ENCODE assay signal across 13 mouse cellular contexts in the genomic region with DNA sequence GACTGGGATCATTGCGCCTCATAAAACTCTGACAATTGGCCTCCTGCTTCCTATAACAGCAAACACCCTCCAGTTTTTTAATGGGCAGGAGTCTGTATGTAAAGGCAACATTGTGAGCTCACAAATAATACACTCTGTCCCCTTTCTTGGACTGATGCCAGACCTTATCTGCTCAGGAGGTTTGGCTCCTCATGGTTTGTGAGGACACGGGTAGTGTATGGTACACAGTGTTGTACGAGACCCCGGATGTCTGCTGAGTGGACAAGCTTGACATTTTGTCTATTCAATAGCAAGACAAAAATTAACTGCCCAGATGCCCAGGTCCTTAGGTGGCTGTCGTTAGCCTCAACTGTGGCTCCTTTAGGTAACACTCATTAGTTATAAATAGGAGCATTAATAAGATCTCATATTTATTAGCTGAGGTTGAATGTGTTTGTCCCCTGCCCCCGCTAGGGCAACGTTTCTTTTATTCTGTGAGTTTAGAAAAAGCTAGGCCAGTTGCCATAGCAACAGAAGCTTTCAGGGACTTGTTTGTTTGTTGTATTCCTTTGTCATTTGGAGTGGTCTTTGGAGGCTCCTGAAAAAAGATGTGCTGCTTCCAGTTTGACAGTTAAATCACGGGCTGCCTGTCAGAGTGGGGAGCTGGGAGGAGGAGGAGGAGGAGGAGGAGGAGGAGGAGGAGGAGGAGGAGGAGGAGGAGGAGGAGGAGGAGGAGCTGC.
DNase-seq lines count a peak whose midpoint lies in the region; ATAC-seq and TF ChIP-seq lines count a peak whose summit lies in the region.
"Had no signal": no experiment of that assay in that cellular context is flagged by ENCODE, and none has a peak within 500 bp of the region (broad histone marks: within the 10 kb centered on the region; RNA-seq: fewer than 3 reads in every experiment).

No protein-coding gene starts in this region.

- TF ChIP-seq CTCF in brain, embryonic 14.5 days (IDR thresholded peaks at IDR 0.05; ENCODE audit: borderline replicate concordance, extremely low read depth, insufficient read depth, insufficient read length), result no peak
- no peak for TF ChIP-seq CTCF in intestine, postnatal 0 days (IDR thresholded peaks at IDR 0.05; ENCODE audit: low read depth)

- H3K9me3 ChIP-seq in forebrain, embryonic 16.5 days (ENCODE audit: control insufficient read depth, low read length), result no peaks in the 10 kb centered on the region
- H3K9me3 ChIP-seq in midbrain, embryonic 15.5 days, result no peaks in the 10 kb centered on the region
- no peaks in the 10 kb centered on the region for H3K9me3 ChIP-seq in intestine, postnatal 0 days (ENCODE audit: control insufficient read depth)
- H3K9me3 ChIP-seq: intestine, embryonic 15.5 days; limb, embryonic 15.5 days had no signal

- WGBS in forebrain, embryonic 16.5 days, result 6% methylated on average over 8 of the region's 8 CpGs
- WGBS in midbrain, embryonic 15.5 days, result 35% methylated on average over 8 of the region's 8 CpGs
- WGBS in intestine, postnatal 0 days, result 58% methylated on average over 8 of the region's 8 CpGs

- no peaks in the 10 kb centered on the region for H3K27me3 ChIP-seq in forebrain, embryonic 16.5 days (replicated peaks; ENCODE audit: control insufficient read depth, insufficient read depth, low read length)
- no peaks in the 10 kb centered on the region; the same call in 1 of the 2 replicates for H3K27me3 ChIP-seq in midbrain, embryonic 15.5 days (replicated peaks)
- H3K27me3 ChIP-seq in intestine, postnatal 0 days (replicated peaks; ENCODE audit: control insufficient read depth, insufficient read depth, low read length), result no peaks in the 10 kb centered on the region
- H3K27me3 ChIP-seq: intestine, embryonic 15.5 days; limb, embryonic 15.5 days had no signal

- H3K4me3 ChIP-seq in forebrain, embryonic 16.5 days (replicated peaks; ENCODE audit: low read length), result no peak overlapping the region
- no peak overlapping the region for H3K4me3 ChIP-seq in midbrain, embryonic 15.5 days
- no peak overlapping the region for H3K4me3 ChIP-seq in intestine, postnatal 0 days (ENCODE audit: low read depth, low read length)
- H3K4me3 ChIP-seq: intestine, embryonic 15.5 days; left cerebral cortex, adult 2 months; limb, embryonic 15.5 days had no signal

- no peaks in the 10 kb centered on the region for H3K36me3 ChIP-seq in forebrain, embryonic 16.5 days (ENCODE audit: control insufficient read depth, insufficient read depth)
- H3K36me3 ChIP-seq in midbrain, embryonic 15.5 days (replicated peaks), result no peaks in the 10 kb centered on the region
- H3K36me3 ChIP-seq in intestine, postnatal 0 days (ENCODE audit: control insufficient read depth, insufficient read depth), result no peaks in the 10 kb centered on the region
- H3K36me3 ChIP-seq: intestine, embryonic 15.5 days; limb, embryonic 15.5 days had no signal

- no peak overlapping the region for H3K9ac ChIP-seq in forebrain, embryonic 16.5 days (replicated peaks; ENCODE audit: low read depth, low read length)
- H3K9ac ChIP-seq in midbrain, embryonic 15.5 days, result no peak overlapping the region
- H3K9ac ChIP-seq in intestine, postnatal 0 days (ENCODE audit: low read depth, low read length), result no peak overlapping the region
- H3K9ac ChIP-seq: intestine, embryonic 15.5 days; limb, embryonic 15.5 days had no signal

- H3K4me2 ChIP-seq in forebrain, embryonic 16.5 days (ENCODE audit: low read length), result no peak overlapping the region
- no peak overlapping the region for H3K4me2 ChIP-seq in midbrain, embryonic 15.5 days
- no peak overlapping the region for H3K4me2 ChIP-seq in intestine, postnatal 0 days (replicated peaks; ENCODE audit: low read depth)
- H3K4me2 ChIP-seq: intestine, embryonic 15.5 days; limb, embryonic 15.5 days had no signal

- peak overlapping the region; percentile 3; the same call in 1 of the 2 replicates for H3K27ac ChIP-seq in forebrain, embryonic 16.5 days (ENCODE audit: low read length)
- peak overlapping the region; percentile 48; the same call in 1 of the 2 replicates for H3K27ac ChIP-seq in midbrain, embryonic 15.5 days
- no peak overlapping the region for H3K27ac ChIP-seq in intestine, postnatal 0 days (ENCODE audit: low read depth, low read length)
- H3K27ac ChIP-seq: intestine, embryonic 15.5 days; left cerebral cortex, adult 2 months; limb, embryonic 15.5 days had no signal

- ATAC-seq in forebrain, embryonic 16.5 days, result peak; percentile 23; the same call in 1 of the 2 replicates
- ATAC-seq in midbrain, embryonic 15.5 days (replicated peaks), result peak; percentile 67; the same call in 1 of the 2 replicates
- ATAC-seq in CD4-positive, CD25-positive, alpha-beta regulatory T cell, adult 4 months, result no peak
- ATAC-seq in intestine, postnatal 0 days, result no peak
- no peak for ATAC-seq in megakaryocyte-erythroid progenitor cell, adult 5-6 weeks (replicated peaks; ENCODE audit: low FRiP score, low TSS enrichment, poor library complexity, severe bottlenecking)
- ATAC-seq: intestine, embryonic 15.5 days had no signal

- H3K4me1 ChIP-seq in forebrain, embryonic 16.5 days (replicated peaks; ENCODE audit: control insufficient read depth, insufficient read depth, low read length), result peaks cover 12% of the 10 kb centered on the region
- peaks cover 16% of the 10 kb centered on the region for H3K4me1 ChIP-seq in midbrain, embryonic 15.5 days
- no peaks in the 10 kb centered on the region for H3K4me1 ChIP-seq in intestine, postnatal 0 days (replicated peaks; ENCODE audit: control insufficient read depth, insufficient read depth, low read length)
- H3K4me1 ChIP-seq: intestine, embryonic 15.5 days; limb, embryonic 15.5 days had no signal

- TF ChIP-seq POLR2A in brain, embryonic 14.5 days (IDR thresholded peaks at IDR 0.05; ENCODE audit: borderline replicate concordance, extremely low read depth, insufficient read depth, insufficient read length, poor library complexity, severe bottlenecking), result no peak

- DNase-seq in R1 (ENCODE audit: low read depth, low spot score), result peak; percentile 73
- DNase-seq in brain, embryonic 14.5 days (ENCODE audit: low read depth), result peak; percentile 84
- DNase-seq in left cerebral cortex, adult 11 months (ENCODE audit: low spot score), result no peak
- DNase-seq: adrenal gland, postnatal 14 days; kidney, postnatal 36 days had no signal

Comparison
In these comparisons a context has a peak if more than half of its experiments do, and no peak if none do; other contexts are left out.
1. ATAC-seq: peak in forebrain, embryonic 16.5 days (single experiment) and midbrain, embryonic 15.5 days (single experiment); none in CD4-positive, CD25-positive, alpha-beta regulatory T cell, adult 4 months (single experiment), intestine, postnatal 0 days (single experiment) and megakaryocyte-erythroid progenitor cell, adult 5-6 weeks (single experiment).